Mouse (Mus musculus): ENCODE results near the gene Crbn.

Gene Crbn

GRCm38 (mm10) chr6:106738229-106738628, 61.6 kb downstream of the Crbn start:
- Histone ChIP-seq H3K4me1 (replicated peaks; ENCODE audit: low read depth, low read length) (no peaks in the 10 kb centered on the region), H3K27me3 (ENCODE audit: insufficient read depth, low read length) (no peaks in the 10 kb centered on the region), H3K9me3 (ENCODE audit: low read length) (no peaks in the 10 kb centered on the region), H3K4me3 (replicated peaks; ENCODE audit: low read length) (no peak overlapping the region), H3K36me3 (ENCODE audit: insufficient read depth, low read length) (no peaks in the 10 kb centered on the region)
- no peak for TF ChIP-seq NANOG (IDR thresholded peaks at IDR 0.05; ENCODE audit: borderline replicate concordance, low read length)
- TF ChIP-seq CTCF (conservative IDR thresholded peaks at IDR 0.05; ENCODE audit: low read length), result no peak
- no peak for TF ChIP-seq POU5F1 (IDR thresholded peaks at IDR 0.05; ENCODE audit: borderline replicate concordance, low read length)

GRCm38 (mm10) chr6:106732563-106732962, 67.3 kb downstream of the Crbn start:
- no peaks in the 10 kb centered on the region for H3K36me3 ChIP-seq (ENCODE audit: insufficient read depth, low read length)
- no peaks in the 10 kb centered on the region for H3K27me3 ChIP-seq (ENCODE audit: insufficient read depth, low read length)
- no peak overlapping the region for H3K4me3 ChIP-seq (replicated peaks; ENCODE audit: low read length)
- no peaks in the 10 kb centered on the region for H3K9me3 ChIP-seq (ENCODE audit: low read length)
- H3K4me1 ChIP-seq (replicated peaks; ENCODE audit: low read depth, low read length), result no peaks in the 10 kb centered on the region
- TF ChIP-seq CTCF (conservative IDR thresholded peaks at IDR 0.05; ENCODE audit: low read length), result no peak
- TF ChIP-seq POU5F1 (IDR thresholded peaks at IDR 0.05; ENCODE audit: borderline replicate concordance, low read length), result no peak

Measured in E14TG2a.4 (cell line).